Mouse (Mus musculus): ENCODE measurements around the gene Fam53b. TPM values are rescaled to one million over a fixed set of nuclear protein-coding genes. Genes with fewer than 3 reads are reported as not detected.

Fam53b gene
- polyA plus RNA-seq, 1 experiment from 2014 or later: 20.4 TPM

DNA sequence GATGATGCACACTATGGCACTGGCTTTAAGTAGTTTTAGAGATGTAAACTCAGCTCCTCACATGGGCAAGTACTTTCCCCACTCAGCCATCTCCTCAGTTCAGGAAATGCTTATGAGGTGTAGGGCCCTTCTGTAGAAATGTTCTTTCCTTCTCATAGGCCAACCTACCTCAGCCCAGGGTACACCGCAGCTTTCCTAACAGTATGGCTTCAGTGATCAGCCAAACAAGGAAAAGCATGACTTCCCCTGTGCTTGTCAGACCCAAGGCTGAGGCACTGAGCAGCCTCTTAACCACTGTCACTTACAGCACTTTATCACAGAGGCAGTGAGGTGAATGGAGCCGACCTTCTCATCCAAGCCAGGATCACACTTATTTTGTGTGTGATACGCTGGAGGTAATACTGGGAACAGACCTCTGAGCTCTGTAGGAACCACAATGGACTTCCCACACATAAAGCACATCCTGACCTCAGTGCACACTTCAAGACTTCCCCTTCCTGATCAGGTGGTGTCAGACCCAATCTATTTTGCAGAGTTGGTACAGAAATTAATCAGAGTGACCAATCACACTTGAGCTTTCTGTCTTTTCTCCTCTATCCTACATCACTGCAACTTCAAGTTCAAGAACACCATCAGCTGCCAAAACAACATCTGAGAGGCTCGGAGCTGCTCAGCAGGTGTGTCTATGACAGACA lies 26.0 kb downstream of the Fam53b start:
- WGBS: 66% methylated on average over 4 of the region's 4 CpGs
- Histone ChIP-seq H3K4me1 (replicated peaks; ENCODE audit: control insufficient read depth, insufficient read depth, low read length) (peaks cover 31% of the 10 kb centered on the region), H3K4me3 (ENCODE audit: low read depth, low read length) (no peak overlapping the region), H3K9ac (ENCODE audit: low read depth, low read length) (no peak overlapping the region), H3K27me3 (replicated peaks; ENCODE audit: control insufficient read depth, insufficient read depth, low read length) (no peaks in the 10 kb centered on the region), H3K4me2 (no peak overlapping the region), H3K27ac (ENCODE audit: low read depth, low read length) (no peak overlapping the region), H3K9me3 (ENCODE audit: control insufficient read depth, low read length) (no peaks in the 10 kb centered on the region), H3K36me3 (ENCODE audit: control insufficient read depth, insufficient read depth, low read length) (no peaks in the 10 kb centered on the region)
- ATAC-seq (replicated peaks; ENCODE audit: low FRiP score) (no peak), DNase-seq (ENCODE audit: low spot score) (no peak)

DNA sequence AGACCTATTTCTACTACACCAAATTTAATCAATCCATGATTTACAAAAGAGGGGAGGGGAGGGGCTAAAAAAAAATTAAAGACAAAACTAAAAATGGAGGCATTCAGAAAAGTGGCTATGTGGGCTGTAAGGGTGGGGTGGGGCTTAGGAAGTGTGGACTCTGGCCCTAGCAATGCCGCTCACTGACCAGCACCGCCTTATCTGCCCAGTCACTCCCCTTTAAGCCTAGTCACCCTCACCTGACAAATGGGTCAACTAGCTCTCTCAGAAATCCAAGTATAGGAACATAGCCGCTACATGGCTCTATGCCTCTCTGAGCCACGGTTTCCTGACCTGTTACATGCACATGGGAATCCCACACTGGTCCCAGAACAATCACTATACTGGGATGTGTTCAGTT lies 26.7 kb downstream of the Fam53b start:
- no peak overlapping the region for H3K9ac ChIP-seq (ENCODE audit: low read depth, low read length)
- H3K4me1 ChIP-seq (replicated peaks; ENCODE audit: control insufficient read depth, insufficient read depth, low read length): peaks cover 31% of the 10 kb centered on the region
- DNase-seq (ENCODE audit: low spot score) (no peak), ATAC-seq (replicated peaks; ENCODE audit: low FRiP score) (no peak)
- H3K27me3 ChIP-seq (replicated peaks; ENCODE audit: control insufficient read depth, insufficient read depth, low read length): no peaks in the 10 kb centered on the region
- H3K27ac ChIP-seq (ENCODE audit: low read depth, low read length): no peak overlapping the region
- H3K36me3 ChIP-seq (ENCODE audit: control insufficient read depth, insufficient read depth, low read length): no peaks in the 10 kb centered on the region
- 76% methylated on average over 4 of the region's 4 CpGs for WGBS
- no peaks in the 10 kb centered on the region for H3K9me3 ChIP-seq (ENCODE audit: control insufficient read depth, low read length)
- H3K4me2 ChIP-seq: no peak overlapping the region
- no peak overlapping the region for H3K4me3 ChIP-seq (ENCODE audit: low read depth, low read length)

DNA sequence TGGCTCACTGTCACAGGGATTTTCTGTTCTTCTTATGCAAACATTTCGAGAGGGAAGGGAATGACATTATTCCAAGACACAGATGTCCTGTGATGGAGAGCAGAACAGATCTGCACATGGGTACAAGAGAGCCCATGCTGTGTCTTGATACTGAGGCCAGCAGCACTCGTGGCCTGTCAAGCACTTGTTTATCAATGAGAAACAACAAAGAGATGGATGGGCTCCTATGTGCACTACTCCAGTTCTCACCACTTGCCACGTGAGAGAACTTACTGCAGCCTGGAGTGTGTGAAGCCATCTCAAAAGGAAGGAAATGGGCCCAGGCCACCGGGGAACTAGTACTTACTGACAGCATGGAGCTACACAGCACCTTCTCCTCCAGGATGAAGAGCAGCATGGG lies 27.2 kb downstream of the Fam53b start:
- Histone ChIP-seq H3K4me2 (no peak overlapping the region), H3K27ac (ENCODE audit: low read depth, low read length) (peak overlapping the region; percentile 45; the same call in 1 of the 2 replicates), H3K9ac (ENCODE audit: low read depth, low read length) (no peak overlapping the region), H3K27me3 (replicated peaks; ENCODE audit: control insufficient read depth, insufficient read depth, low read length) (no peaks in the 10 kb centered on the region), H3K4me1 (replicated peaks; ENCODE audit: control insufficient read depth, insufficient read depth, low read length) (peaks cover 34% of the 10 kb centered on the region), H3K9me3 (ENCODE audit: control insufficient read depth, low read length) (no peaks in the 10 kb centered on the region), H3K36me3 (ENCODE audit: control insufficient read depth, insufficient read depth, low read length) (no peaks in the 10 kb centered on the region), H3K4me3 (ENCODE audit: low read depth, low read length) (no peak overlapping the region)
- WGBS: 36% methylated on average over 4 of the region's 4 CpGs
- ATAC-seq (replicated peaks; ENCODE audit: low FRiP score) (0 out of 2 replicates have a peak, but pooled peaks have one; percentile 15), DNase-seq (ENCODE audit: low spot score) (no peak)

DNA sequence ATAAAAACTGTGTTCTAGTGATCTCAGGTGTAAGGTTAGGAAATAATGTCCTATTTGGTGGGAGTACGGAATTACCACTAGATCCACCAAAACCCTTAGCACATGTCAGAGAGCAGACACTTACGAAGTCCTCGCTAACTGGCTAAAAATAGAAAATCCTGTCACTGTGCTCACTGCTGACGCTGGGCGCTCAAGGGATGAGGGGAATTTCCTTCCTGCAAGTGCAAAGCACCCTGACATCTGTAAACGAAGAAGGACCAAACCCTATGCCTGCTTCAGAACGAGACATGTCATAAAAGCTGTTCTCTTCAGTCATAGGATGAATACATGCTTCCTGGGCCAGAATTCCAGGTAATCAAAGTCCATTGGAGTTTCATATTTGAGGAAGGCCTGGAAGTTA lies 27.7 kb downstream of the Fam53b start:
- no peak overlapping the region for H3K9ac ChIP-seq (ENCODE audit: low read depth, low read length)
- no peak for ATAC-seq (replicated peaks; ENCODE audit: low FRiP score)
- H3K4me1 ChIP-seq (replicated peaks; ENCODE audit: control insufficient read depth, insufficient read depth, low read length): peaks cover 39% of the 10 kb centered on the region
- no peak overlapping the region for H3K4me2 ChIP-seq
- H3K27ac ChIP-seq (ENCODE audit: low read depth, low read length): peak overlapping the region; percentile 13; the same call in 1 of the 2 replicates
- no peaks in the 10 kb centered on the region for H3K27me3 ChIP-seq (replicated peaks; ENCODE audit: control insufficient read depth, insufficient read depth, low read length)
- whole genome bisulfite sequencing: 68% methylated on average over 7 of the region's 7 CpGs
- no peaks in the 10 kb centered on the region for H3K36me3 ChIP-seq (ENCODE audit: control insufficient read depth, insufficient read depth, low read length)
- H3K4me3 ChIP-seq (ENCODE audit: low read depth, low read length): no peak overlapping the region
- no peaks in the 10 kb centered on the region for H3K9me3 ChIP-seq (ENCODE audit: control insufficient read depth, low read length)
- DNase-seq (ENCODE audit: low spot score): no peak

DNA sequence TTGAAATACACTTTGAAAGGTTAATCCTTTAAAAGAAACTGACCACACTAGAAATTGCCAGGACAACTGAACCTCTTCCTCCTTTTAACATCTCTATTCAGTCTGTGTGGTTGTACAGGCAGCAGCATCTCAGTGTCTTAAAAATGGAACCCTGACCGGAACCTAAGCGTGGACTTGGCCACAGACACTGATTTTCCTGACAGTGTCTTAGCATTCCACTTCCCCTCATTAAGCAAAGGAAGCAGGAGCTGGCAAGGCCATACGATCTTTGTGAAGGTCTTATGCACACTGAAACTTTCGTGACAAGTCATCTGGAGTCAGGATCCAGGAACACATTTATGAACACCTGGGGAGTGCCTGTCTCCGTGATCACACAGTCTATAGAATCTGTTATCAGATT lies 29.6 kb downstream of the Fam53b start:
- no peak overlapping the region for H3K9ac ChIP-seq (ENCODE audit: low read depth, low read length)
- H3K4me3 ChIP-seq (ENCODE audit: low read depth, low read length): no peak overlapping the region
- WGBS: 71% methylated on average over 5 of the region's 5 CpGs
- DNase-seq (ENCODE audit: low spot score) (no peak), ATAC-seq (replicated peaks; ENCODE audit: low FRiP score) (no peak)
- no peaks in the 10 kb centered on the region for H3K9me3 ChIP-seq (ENCODE audit: control insufficient read depth, low read length)
- H3K27me3 ChIP-seq (replicated peaks; ENCODE audit: control insufficient read depth, insufficient read depth, low read length): no peaks in the 10 kb centered on the region
- no peak overlapping the region for H3K27ac ChIP-seq (ENCODE audit: low read depth, low read length)
- H3K4me2 ChIP-seq: no peak overlapping the region
- H3K36me3 ChIP-seq (ENCODE audit: control insufficient read depth, insufficient read depth, low read length): no peaks in the 10 kb centered on the region
- H3K4me1 ChIP-seq (replicated peaks; ENCODE audit: control insufficient read depth, insufficient read depth, low read length): peaks cover 42% of the 10 kb centered on the region

DNA sequence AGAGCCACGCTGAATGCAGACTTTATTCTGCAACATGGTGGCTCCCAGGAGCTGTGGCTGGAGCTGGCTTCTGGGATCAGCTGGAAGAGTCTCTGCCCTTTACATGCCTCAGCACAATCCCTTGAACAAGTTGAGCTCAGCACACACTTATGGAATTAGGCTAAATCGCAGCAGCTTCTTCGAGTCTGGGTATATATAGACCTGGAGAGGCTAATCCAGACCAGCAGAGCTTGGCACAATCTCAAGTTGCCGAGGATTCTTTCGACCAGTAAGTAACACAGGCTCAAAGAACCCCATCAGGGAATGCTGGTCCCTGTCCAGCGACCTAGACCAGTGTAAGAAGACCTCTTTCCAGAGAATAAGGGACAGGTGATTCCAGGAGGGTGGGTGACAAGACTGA lies 31.8 kb downstream of the Fam53b start:
- Histone ChIP-seq H3K9ac (ENCODE audit: low read depth, low read length) (no peak overlapping the region), H3K4me2 (no peak overlapping the region), H3K27me3 (replicated peaks; ENCODE audit: control insufficient read depth, insufficient read depth, low read length) (no peaks in the 10 kb centered on the region), H3K27ac (ENCODE audit: low read depth, low read length) (peak overlapping the region; percentile 21), H3K4me3 (ENCODE audit: low read depth, low read length) (no peak overlapping the region), H3K36me3 (ENCODE audit: control insufficient read depth, insufficient read depth, low read length) (0 out of 2 replicates have a peak, but pooled peaks cover 1% of the 10 kb centered on the region), H3K9me3 (ENCODE audit: control insufficient read depth, low read length) (no peaks in the 10 kb centered on the region), H3K4me1 (replicated peaks; ENCODE audit: control insufficient read depth, insufficient read depth, low read length) (peaks cover 57% of the 10 kb centered on the region)
- 73% methylated on average over 6 of the region's 6 CpGs for WGBS
- DNase-seq (ENCODE audit: low spot score) (no peak), ATAC-seq (replicated peaks; ENCODE audit: low FRiP score) (no peak)

DNA sequence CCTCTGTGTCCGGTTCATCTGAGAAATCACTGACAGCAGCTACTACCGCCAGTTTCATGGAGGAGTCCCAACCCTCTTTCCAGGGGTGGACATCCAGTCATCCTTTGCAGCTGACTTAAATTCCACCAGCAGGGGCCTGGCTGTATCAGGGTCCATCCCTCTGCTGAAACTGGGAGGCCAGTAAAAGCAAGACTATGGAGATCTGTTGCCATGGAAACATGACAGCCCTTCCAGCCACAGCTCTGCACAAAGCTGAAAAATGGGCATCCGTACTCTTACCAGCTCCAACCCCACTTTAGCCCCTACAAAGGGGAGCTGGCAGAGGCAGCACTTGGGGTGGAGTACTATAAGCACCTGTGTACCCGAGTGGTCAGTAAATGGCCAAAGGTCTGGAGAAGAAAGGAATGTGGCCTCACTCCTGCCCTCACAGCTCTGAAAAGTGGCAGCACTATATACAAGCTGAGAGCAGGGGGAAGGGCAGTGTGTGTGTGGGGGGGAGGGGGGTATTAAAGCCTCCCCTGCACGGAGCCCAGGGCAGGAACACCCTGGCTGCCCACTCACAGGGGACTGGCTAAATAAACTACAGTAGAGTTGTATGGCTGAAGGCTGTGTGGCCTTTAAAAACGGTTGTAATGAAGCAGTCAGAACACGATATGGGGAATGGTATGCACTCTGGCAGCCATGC lies 32.4 kb downstream of the Fam53b start:
- DNase-seq (ENCODE audit: low spot score) (no peak), ATAC-seq (replicated peaks; ENCODE audit: low FRiP score) (no peak)
- WGBS: 53% methylated on average over 7 of the region's 7 CpGs
- Histone ChIP-seq H3K9me3 (ENCODE audit: control insufficient read depth, low read length) (no peaks in the 10 kb centered on the region), H3K36me3 (ENCODE audit: control insufficient read depth, insufficient read depth, low read length) (0 out of 2 replicates have a peak, but pooled peaks cover 2% of the 10 kb centered on the region), H3K27ac (ENCODE audit: low read depth, low read length) (peak overlapping the region; percentile 21), H3K4me2 (no peak overlapping the region), H3K9ac (ENCODE audit: low read depth, low read length) (no peak overlapping the region), H3K4me1 (replicated peaks; ENCODE audit: control insufficient read depth, insufficient read depth, low read length) (peaks cover 55% of the 10 kb centered on the region), H3K4me3 (ENCODE audit: low read depth, low read length) (no peak overlapping the region), H3K27me3 (replicated peaks; ENCODE audit: control insufficient read depth, insufficient read depth, low read length) (no peaks in the 10 kb centered on the region)

DNA sequence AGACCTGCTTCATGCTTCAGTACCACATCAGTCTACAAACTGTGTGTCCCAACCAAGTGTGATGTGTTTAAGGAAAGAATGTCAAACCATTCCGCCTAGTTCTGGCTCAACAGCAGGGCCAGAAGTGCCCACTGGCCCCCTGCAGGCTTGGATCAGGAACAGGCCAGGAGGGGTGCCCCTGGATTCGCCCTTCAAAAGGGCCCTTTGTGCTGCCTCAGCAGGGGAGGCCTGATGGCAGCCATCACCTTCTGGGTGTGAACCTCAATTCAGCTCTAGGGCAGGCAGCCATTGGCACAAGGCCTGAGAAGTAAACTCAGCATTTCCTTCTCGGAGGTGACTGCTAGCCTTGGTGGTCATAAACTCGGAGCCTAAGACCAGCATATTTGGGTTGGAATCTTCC lies 33.1 kb downstream of the Fam53b start:
- 69% methylated on average over 4 of the region's 4 CpGs for WGBS
- Histone ChIP-seq H3K4me2 (no peak overlapping the region), H3K9ac (ENCODE audit: low read depth, low read length) (no peak overlapping the region), H3K4me1 (replicated peaks; ENCODE audit: control insufficient read depth, insufficient read depth, low read length) (peaks cover 48% of the 10 kb centered on the region), H3K27me3 (replicated peaks; ENCODE audit: control insufficient read depth, insufficient read depth, low read length) (no peaks in the 10 kb centered on the region), H3K36me3 (ENCODE audit: control insufficient read depth, insufficient read depth, low read length) (0 out of 2 replicates have a peak, but pooled peaks cover 2% of the 10 kb centered on the region), H3K4me3 (ENCODE audit: low read depth, low read length) (no peak overlapping the region), H3K27ac (ENCODE audit: low read depth, low read length) (peak overlapping the region; percentile 56; the same call in 1 of the 2 replicates), H3K9me3 (ENCODE audit: control insufficient read depth, low read length) (no peaks in the 10 kb centered on the region)
- DNase-seq (ENCODE audit: low spot score): no peak
- ATAC-seq (replicated peaks; ENCODE audit: low FRiP score): no peak

DNA sequence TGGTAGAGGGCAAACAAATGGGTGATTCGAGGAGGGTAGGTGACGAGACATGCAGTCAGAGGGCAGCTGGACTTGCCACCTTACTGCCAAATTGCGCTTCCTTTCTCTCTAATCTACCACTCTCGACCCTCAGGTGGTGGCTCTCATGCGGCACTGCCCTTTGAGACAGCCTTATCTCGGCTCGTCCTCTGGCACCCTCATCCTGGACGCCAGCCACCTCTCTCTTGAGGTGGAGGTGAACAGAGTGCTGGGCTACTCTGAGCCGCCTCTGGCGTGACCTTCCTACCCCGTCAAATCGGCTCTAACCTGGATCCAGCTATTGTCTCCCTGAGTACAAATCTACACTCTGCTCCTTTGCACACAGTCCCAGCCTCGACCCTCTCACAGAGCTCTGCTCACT lies 35.1 kb downstream of the Fam53b start:
- no peak for ATAC-seq (replicated peaks; ENCODE audit: low FRiP score)
- H3K27ac ChIP-seq (ENCODE audit: low read depth, low read length): peak overlapping the region; percentile 77
- no peak overlapping the region for H3K4me3 ChIP-seq (ENCODE audit: low read depth, low read length)
- peaks cover 2% of the 10 kb centered on the region; the same call in 1 of the 2 replicates for H3K36me3 ChIP-seq (ENCODE audit: control insufficient read depth, insufficient read depth, low read length)
- H3K9ac ChIP-seq (ENCODE audit: low read depth, low read length): no peak overlapping the region
- 73% methylated on average over 13 of the region's 13 CpGs for WGBS
- H3K4me2 ChIP-seq: no peak overlapping the region
- DNase-seq (ENCODE audit: low spot score): no peak
- H3K27me3 ChIP-seq (replicated peaks; ENCODE audit: control insufficient read depth, insufficient read depth, low read length): no peaks in the 10 kb centered on the region
- H3K9me3 ChIP-seq (ENCODE audit: control insufficient read depth, low read length): no peaks in the 10 kb centered on the region
- H3K4me1 ChIP-seq (replicated peaks; ENCODE audit: control insufficient read depth, insufficient read depth, low read length): peaks cover 43% of the 10 kb centered on the region

Data from liver, embryonic 11.5 days (tissue).